Mouse (Mus musculus) neutrophil, adult 83 days (primary cell): ENCODE measurements around the gene Cbx5. TPM values are rescaled to one million over a fixed set of nuclear protein-coding genes. Genes with fewer than 3 reads are reported as not detected.

Source experiments
- total RNA-seq, 2 experiments: library from RNA; stranded (reverse); gene quantifications; one replicate each; pipeline ENCODE4 v1.2.4; 2023

The Cbx5 gene
- 10 to 100 TPM; 48.0 to 52.3 TPM for total RNA-seq

GRCm38 (mm10) chr15:103239685-103240159 lies at the start of gene Cbx5:
TSS of gene Cbx5 (minus strand) at chr15:103239816.

DNA sequence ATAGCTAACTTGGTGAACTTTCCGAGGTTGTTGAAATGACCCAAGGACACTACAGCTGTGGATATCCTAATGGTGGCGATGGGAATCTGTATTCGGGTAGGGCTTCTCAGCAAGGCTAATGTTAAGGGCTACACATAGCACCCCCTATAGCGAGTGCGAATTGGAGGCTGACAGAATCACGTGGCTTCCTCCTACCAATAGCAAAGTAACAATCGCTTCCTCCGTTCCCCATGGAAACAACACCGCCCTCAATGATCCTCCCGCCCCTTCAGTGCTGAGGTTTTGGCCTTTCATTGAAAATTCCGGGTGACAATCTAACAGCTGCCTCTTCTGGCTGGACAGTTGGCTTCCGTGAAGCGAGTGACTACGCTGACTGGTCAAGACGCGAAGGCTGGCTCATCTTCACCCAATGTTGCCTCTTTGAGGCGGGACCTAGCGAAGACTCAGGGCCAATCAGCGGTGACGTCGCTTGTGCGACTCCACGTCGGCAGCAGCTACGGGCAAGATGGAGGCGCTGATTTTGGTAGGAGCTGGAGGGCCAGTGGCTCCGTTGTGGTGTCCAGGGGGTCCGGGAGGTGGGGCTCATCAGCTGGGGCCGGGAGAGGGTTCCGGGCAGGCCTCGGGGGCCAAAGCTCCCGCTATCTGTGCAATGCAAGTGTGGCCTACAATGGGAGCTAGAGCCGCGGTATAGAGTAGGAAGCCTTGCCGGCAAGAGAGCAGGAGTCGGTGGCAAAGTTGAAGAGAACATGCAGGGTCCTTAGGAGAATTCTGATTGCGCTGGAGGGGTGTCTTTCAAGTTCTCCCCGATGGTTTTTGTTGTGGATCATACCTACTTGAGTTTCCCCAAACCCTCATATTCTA lies 33.0 kb upstream of the Cbx5 start, which contains the start of gene Copz1:
TSS of gene Copz1 (plus strand) at position 296 of the 861 bp plus-strand sequence.

GRCm38 (mm10) chr15:103257790-103258728 lies 18.4 kb upstream of the Cbx5 start, which contains the start of gene Nfe2:
TSS of gene Nfe2 (minus strand) at chr15:103258403.

GRCm38 (mm10) chr15:103240160-103241028 lies 778 bp upstream of the Cbx5 start, which contains the start of gene Hnrnpa1:
TSS of gene Hnrnpa1 (plus strand) at chr15:103240432.

DNA sequence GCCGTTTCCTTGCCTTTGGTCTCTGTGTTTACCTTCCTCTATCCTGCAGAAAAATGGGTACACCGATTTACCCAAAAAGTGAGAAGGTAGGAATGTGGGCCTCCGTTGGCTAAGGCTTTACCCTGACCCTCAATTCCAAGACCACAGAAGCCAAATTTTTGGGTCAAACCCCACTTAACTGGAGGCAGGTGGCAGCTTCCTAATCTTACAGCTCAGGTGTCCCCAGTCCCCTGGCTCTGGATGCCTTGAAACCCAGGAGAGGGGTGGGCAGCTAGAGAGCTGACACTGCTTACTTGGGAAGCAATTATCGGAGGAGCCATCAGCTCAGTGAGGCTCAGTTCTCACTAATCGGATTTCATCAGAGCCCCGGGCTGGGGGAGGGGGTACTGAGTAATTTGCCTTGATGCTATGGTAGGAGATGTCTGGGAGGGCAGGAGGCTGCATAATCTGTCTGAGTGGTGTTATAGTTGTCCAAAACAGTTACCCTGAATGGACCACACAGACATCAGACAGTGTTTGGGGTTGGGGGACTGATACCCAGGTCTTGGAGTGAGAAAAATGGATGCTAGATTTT lies 72.5 kb downstream of the Cbx5 start, which contains the start of gene Smug1:
TSS of gene Smug1 (minus strand) at position 51 of the 574 bp plus-strand sequence.

Other genes starting within 250 kb of the Cbx5 start
- not detected for gene Hoxc8, start 249.2 kb downstream of the Cbx5 start, total RNA-seq
- not detected for gene Hoxc6, start 241.6 kb downstream of the Cbx5 start, total RNA-seq
- gene Hoxc4, start 220.9 kb downstream of the Cbx5 start, total RNA-seq, result not detected
- gene Smug1, start 72.7 kb downstream of the Cbx5 start, total RNA-seq, result 1 to 10 TPM; 3.0 to 4.7 TPM
- 100 to 1,000 TPM; 242 TPM for gene Hnrnpa1, start 616 bp upstream of the Cbx5 start, total RNA-seq
- gene Nfe2, start 18.6 kb upstream of the Cbx5 start, total RNA-seq, result 100 to 1,000 TPM; 221 to 238 TPM
- 100 to 1,000 TPM; 110 to 114 TPM for gene Copz1, start 32.9 kb upstream of the Cbx5 start, total RNA-seq
- 10 to 100 TPM; 19.3 to 19.9 TPM for gene Gpr84, start 70.8 kb upstream of the Cbx5 start, total RNA-seq
- 10 to 100 TPM; 28.0 to 33.3 TPM for gene Zfp385a, start 100.3 kb upstream of the Cbx5 start, total RNA-seq
- gene Itga5, start 126.9 kb upstream of the Cbx5 start, total RNA-seq, result 10 to 100 TPM; 18.4 to 24.1 TPM
- gene Gtsf1, start 190.7 kb upstream of the Cbx5 start, total RNA-seq, result 1 to 10 TPM in 1 of 2 experiments, under 1 TPM in 1; 0.95 to 1.3 TPM
- gene Gtsf2, start 208.7 kb upstream of the Cbx5 start, total RNA-seq, result not detected
- gene Nckap1l, start 214.0 kb upstream of the Cbx5 start, total RNA-seq, result 100 to 1,000 TPM; 274 to 296 TPM